Mouse (Mus musculus) stomach, embryonic 16.5 days (tissue): ENCODE data around the gene Neb. TPM values are rescaled to one million over a fixed set of nuclear protein-coding genes. Genes with fewer than 3 reads are reported as not detected.

Source experiments
- ATAC-seq: fragments of 200-750 bp; cut with Nextera tagmentation; 2 replicates; pipeline ENCODE4 v1.8.0; 2017; ENCODE audit warnings: moderate number of reproducible peaks, moderate TSS enrichment; ENCODE audit not compliant: insufficient read depth, low FRiP score
- H3K27ac ChIP-seq: fragments of 300-500 bp; sonication (generic); 2 replicates; pipeline ENCODE4 v1.5.1; 2014; ENCODE audit warnings: low read length
- H3K27me3 ChIP-seq: fragments of 300-500 bp; sonication (generic); 2 replicates; pipeline ENCODE4 v1.6.1; 2014; ENCODE audit warnings: low read length, control low read depth, mixed read lengths; ENCODE audit not compliant: control insufficient read depth, insufficient read depth
- H3K36me3 ChIP-seq: fragments of 300-500 bp; sonication (generic); 2 replicates; pipeline ENCODE4 v1.6.1; 2014; ENCODE audit warnings: low read length; ENCODE audit not compliant: control insufficient read depth, insufficient read depth
- H3K4me1 ChIP-seq: fragments of 300-500 bp; sonication (generic); 2 replicates; pipeline ENCODE4 v1.6.1; 2014; ENCODE audit warnings: low read length, control low read depth, mixed read lengths; ENCODE audit not compliant: control insufficient read depth, insufficient read depth
- H3K4me2 ChIP-seq: fragments of 300-500 bp; sonication (generic); 2 replicates; pipeline ENCODE4 v1.6.1; 2014; ENCODE audit warnings: low read depth, low read length, mixed read lengths
- H3K4me3 ChIP-seq: fragments of 300-500 bp; sonication (generic); replicated peaks from 2 replicates; pipeline ENCODE4 v1.5.1; 2014; ENCODE audit warnings: mild to moderate bottlenecking, low read length
- H3K9ac ChIP-seq: fragments of 300-500 bp; sonication (generic); 2 replicates; pipeline ENCODE4 v1.6.1; 2014; ENCODE audit warnings: low read length
- H3K9me3 ChIP-seq: fragments of 300-500 bp; sonication (generic); replicated peaks from 2 replicates; pipeline ENCODE4 v1.6.1; 2016; ENCODE audit warnings: low read length, control low read depth; ENCODE audit not compliant: control insufficient read depth
- WGBS: fragments of 180-500 bp; shearing (Covaris S2); extraction: QIAGEN DNeasy Blood & Tissue Kit; methylation state at CpG from one replicate; pipeline ENCODE4 v1.1.7; 2014; 5-methylcytosine and 5-hydroxymethylcytosine counted together
- polyA plus RNA-seq: library from polyadenylated mRNA; unstranded; fragments of >200 nt; fragmentation: Nextera tagmentation; extraction: Ambion mirVana; gene quantifications from 2 replicates; pipeline ENCODE4 v1.2.1, GENCODE M21; 2015

Neb gene
- polyA plus RNA-seq, 1 experiment from 2014 or later = 58.5 TPM

GRCm38 (mm10) chr2:52306635-52307034 lies 71.6 kb downstream of the Neb start:
- Histone ChIP-seq H3K36me3 (no peaks in the 10 kb centered on the region), H3K4me1 (no peaks in the 10 kb centered on the region), H3K4me2 (no peak overlapping the region), H3K9ac (no peak overlapping the region), H3K4me3 (no peak overlapping the region), H3K9me3 (no peaks in the 10 kb centered on the region), H3K27ac (no peak overlapping the region), H3K27me3 (no peaks in the 10 kb centered on the region)
- WGBS = 83% methylated on average over 5 of the region's 5 CpGs
- ATAC-seq = no peak

GRCm38 (mm10) chr2:52304554-52304953 lies 73.7 kb downstream of the Neb start:
- WGBS = 74% methylated on average over 3 of the region's 3 CpGs
- H3K9me3 ChIP-seq = no peaks in the 10 kb centered on the region
- no peaks in the 10 kb centered on the region for H3K4me1 ChIP-seq
- no peak overlapping the region for H3K4me2 ChIP-seq
- no peaks in the 10 kb centered on the region for H3K27me3 ChIP-seq
- H3K9ac ChIP-seq = no peak overlapping the region
- H3K4me3 ChIP-seq = no peak overlapping the region
- H3K27ac ChIP-seq = no peak overlapping the region
- H3K36me3 ChIP-seq = no peaks in the 10 kb centered on the region
- ATAC-seq = no peak

GRCm38 (mm10) chr2:52303405-52303804 lies 74.9 kb downstream of the Neb start:
- Histone ChIP-seq H3K4me3 (no peak overlapping the region), H3K27me3 (no peaks in the 10 kb centered on the region), H3K9ac (no peak overlapping the region), H3K9me3 (no peaks in the 10 kb centered on the region), H3K27ac (no peak overlapping the region), H3K4me2 (no peak overlapping the region), H3K36me3 (no peaks in the 10 kb centered on the region), H3K4me1 (no peaks in the 10 kb centered on the region)
- 74% methylated on average over 1 of the region's 1 CpGs for WGBS
- ATAC-seq = no peak

GRCm38 (mm10) chr2:52297969-52298368 lies 80.3 kb downstream of the Neb start:
- WGBS = 95% methylated on average over 5 of the region's 5 CpGs
- Histone ChIP-seq H3K4me1 (no peaks in the 10 kb centered on the region), H3K4me3 (no peak overlapping the region), H3K4me2 (no peak overlapping the region), H3K27me3 (no peaks in the 10 kb centered on the region), H3K36me3 (no peaks in the 10 kb centered on the region), H3K9ac (no peak overlapping the region), H3K9me3 (no peaks in the 10 kb centered on the region), H3K27ac (no peak overlapping the region)
- ATAC-seq = no peak

- H3K27ac ChIP-seq = no peak overlapping the region
- ATAC-seq = no peak
- no peak overlapping the region for H3K9ac ChIP-seq
- H3K4me1 ChIP-seq = no peaks in the 10 kb centered on the region
- no peak overlapping the region for H3K4me2 ChIP-seq
- no peak overlapping the region for H3K4me3 ChIP-seq
- H3K27me3 ChIP-seq = no peaks in the 10 kb centered on the region
- no peaks in the 10 kb centered on the region for H3K9me3 ChIP-seq
- no peaks in the 10 kb centered on the region for H3K36me3 ChIP-seq
- 65% methylated on average over 9 of the region's 9 CpGs for WGBS
These were observed 81.5 kb downstream of the Neb start for GRCm38 (mm10) chr2:52296779-52297178.

GRCm38 (mm10) chr2:52287436-52287835 lies 90.8 kb downstream of the Neb start:
- Histone ChIP-seq H3K9me3 (no peaks in the 10 kb centered on the region), H3K9ac (no peak overlapping the region), H3K4me3 (no peak overlapping the region), H3K27ac (no peak overlapping the region), H3K27me3 (no peaks in the 10 kb centered on the region), H3K4me1 (no peaks in the 10 kb centered on the region), H3K4me2 (no peak overlapping the region), H3K36me3 (no peaks in the 10 kb centered on the region)
- 58% methylated on average over 1 of the region's 1 CpGs for WGBS
- ATAC-seq = no peak

- H3K4me3 ChIP-seq = no peak overlapping the region
- H3K27me3 ChIP-seq = no peaks in the 10 kb centered on the region
- H3K36me3 ChIP-seq = no peaks in the 10 kb centered on the region
- H3K4me2 ChIP-seq = no peak overlapping the region
- H3K9me3 ChIP-seq = no peaks in the 10 kb centered on the region
- no peak overlapping the region for H3K27ac ChIP-seq
- H3K9ac ChIP-seq = no peak overlapping the region
- WGBS = 64% methylated on average over 6 of the region's 6 CpGs
- H3K4me1 ChIP-seq = no peaks in the 10 kb centered on the region
- no peak for ATAC-seq
These were observed 91.9 kb downstream of the Neb start for GRCm38 (mm10) chr2:52286421-52286820.

GRCm38 (mm10) chr2:52272146-52272545 lies 106.1 kb downstream of the Neb start:
- Histone ChIP-seq H3K36me3 (no peaks in the 10 kb centered on the region), H3K4me2 (no peak overlapping the region), H3K27ac (no peak overlapping the region), H3K4me1 (no peaks in the 10 kb centered on the region), H3K27me3 (no peaks in the 10 kb centered on the region), H3K9ac (no peak overlapping the region), H3K4me3 (no peak overlapping the region), H3K9me3 (no peaks in the 10 kb centered on the region)
- ATAC-seq = no peak
- WGBS = 47% methylated on average over 1 of the region's 1 CpGs

- no peaks in the 10 kb centered on the region for H3K36me3 ChIP-seq
- H3K4me3 ChIP-seq = no peak overlapping the region
- WGBS = 89% methylated on average over 8 of the region's 8 CpGs
- no peaks in the 10 kb centered on the region for H3K27me3 ChIP-seq
- H3K9me3 ChIP-seq = no peaks in the 10 kb centered on the region
- H3K9ac ChIP-seq = no peak overlapping the region
- H3K27ac ChIP-seq = no peak overlapping the region
- no peaks in the 10 kb centered on the region for H3K4me1 ChIP-seq
- ATAC-seq = no peak
- no peak overlapping the region for H3K4me2 ChIP-seq
These were observed 107.4 kb downstream of the Neb start for GRCm38 (mm10) chr2:52270911-52271310.

GRCm38 (mm10) chr2:52262149-52262548 lies 116.1 kb downstream of the Neb start:
- WGBS = 28% methylated on average over 2 of the region's 2 CpGs
- Histone ChIP-seq H3K27ac (no peak overlapping the region), H3K4me2 (no peak overlapping the region)

More at GRCm38 (mm10) chr2:52262149-52262548, 116.1 kb downstream of the Neb start:
- Histone ChIP-seq H3K9me3 (no peaks in the 10 kb centered on the region), H3K4me1 (no peaks in the 10 kb centered on the region), H3K36me3 (no peaks in the 10 kb centered on the region), H3K9ac (no peak overlapping the region), H3K4me3 (no peak overlapping the region), H3K27me3 (no peaks in the 10 kb centered on the region)
- no peak for ATAC-seq
